Mouse (Mus musculus) urinary bladder, adult 18-20 months (tissue): ENCODE measurements at regions not wholly inside any gene's neighbourhood (a gene's known extent, or its start where the extent isn't known, plus 50 kb on each side); places are given as distances from the start of the nearest gene placed in this dataset.

ENCODE experiments used
- DNase-seq, 2 experiments: peaks; one replicate each; pipeline ENCODE4 v3.0.0; 2022; ENCODE audit warnings: low spot score in 2 of 2, mixed read lengths in 2 of 2

DNA sequence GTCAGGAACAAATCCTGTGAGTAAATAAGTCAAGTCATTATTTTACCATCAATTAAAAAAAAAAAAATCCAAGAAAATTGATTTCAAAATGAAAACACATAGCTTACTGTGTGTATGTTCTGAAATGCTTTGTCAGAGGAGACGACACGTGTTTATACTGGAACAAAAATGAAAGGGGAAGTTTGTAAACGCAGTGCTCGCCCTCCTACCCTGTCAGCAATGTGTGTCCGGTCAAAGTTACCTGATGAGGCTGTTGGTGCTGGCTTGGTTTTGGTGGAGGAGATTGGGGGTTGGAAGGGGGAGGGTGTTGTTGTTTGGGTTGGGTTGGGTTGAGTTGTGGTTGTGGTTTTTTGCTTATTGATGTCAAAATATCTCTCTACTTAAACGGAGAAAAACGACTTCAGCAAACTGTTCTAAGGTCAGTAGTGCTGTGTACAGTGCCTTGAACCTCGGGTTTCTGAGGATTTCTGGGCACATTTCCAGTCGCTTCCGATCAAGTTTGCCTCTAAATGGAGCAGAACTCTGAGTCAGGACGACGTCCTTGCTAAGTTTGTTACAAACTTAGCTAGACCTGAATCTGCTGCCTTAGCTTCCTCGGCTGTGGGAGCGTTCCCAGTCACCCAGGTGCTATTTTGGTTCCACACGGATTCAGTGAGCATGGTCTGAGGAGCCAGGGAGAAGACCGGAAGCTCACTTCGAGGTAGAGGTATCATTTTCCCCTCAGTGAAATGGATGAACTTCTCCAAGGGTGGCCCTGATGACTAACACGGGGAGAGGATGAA lies 111.6 kb upstream of the Frmd6 start:
- DNase-seq, result no peak

DNA sequence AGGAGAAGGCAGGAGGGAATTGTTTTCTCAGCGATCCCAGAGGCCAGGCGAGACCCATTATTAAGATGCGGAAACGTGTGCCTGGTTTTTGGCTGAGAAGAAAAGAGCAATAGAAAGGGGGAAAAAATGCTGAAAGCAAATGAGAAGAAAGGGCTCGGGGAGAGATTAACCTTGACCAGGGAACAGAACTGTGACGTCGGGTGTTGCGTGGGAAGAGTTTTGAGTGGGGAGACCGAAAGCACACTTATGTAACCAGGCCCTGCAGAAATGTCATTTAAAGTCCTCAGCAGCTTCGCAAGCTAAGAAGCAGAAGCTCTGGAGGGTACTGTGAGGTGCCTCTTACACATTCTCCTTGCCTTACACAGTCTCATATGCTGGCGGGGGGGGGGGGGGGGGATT lies 111.0 kb upstream of the Frmd6 start:
- no peak for DNase-seq

DNA sequence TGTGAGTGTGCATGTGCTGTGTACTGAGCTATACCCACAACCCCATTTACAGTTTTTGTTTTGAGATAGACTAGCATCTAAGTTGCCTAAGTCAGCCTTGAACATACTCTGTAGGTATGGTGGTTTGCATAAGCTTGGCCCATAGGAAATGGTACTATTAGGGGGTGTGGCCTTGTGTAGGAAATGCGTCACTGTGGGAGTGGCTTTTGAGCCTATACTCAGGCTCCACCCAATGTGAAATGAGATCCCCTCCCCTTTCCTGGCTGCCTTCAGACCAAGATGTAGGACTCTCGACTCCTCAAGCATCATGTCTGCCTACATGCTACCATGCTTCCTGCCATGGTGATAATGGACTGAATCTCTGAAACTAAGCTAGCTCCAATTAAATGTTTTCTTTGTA lies 109.5 kb upstream of the Frmd6 start:
- no peak for DNase-seq

DNA sequence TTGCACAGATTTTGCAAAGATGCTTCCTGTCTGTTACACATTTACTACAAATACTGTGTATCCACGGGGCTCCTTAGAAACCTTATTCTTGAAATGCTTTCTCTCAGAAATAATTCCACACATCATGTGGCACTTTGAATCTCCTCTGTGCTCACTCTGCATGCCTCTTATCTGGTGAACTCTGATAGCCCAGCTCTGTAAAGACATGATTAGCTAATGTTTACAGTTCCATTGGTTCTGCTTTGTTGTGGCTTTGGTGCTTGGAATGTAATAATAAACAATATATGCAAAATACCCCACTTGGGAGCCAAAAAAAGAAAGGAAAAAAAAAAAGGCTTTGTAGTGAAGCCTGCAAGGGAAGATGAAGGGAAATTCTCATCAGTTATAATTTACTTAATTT lies 106.7 kb upstream of the Frmd6 start:
- no peak for DNase-seq

- no peak for DNase-seq
Measured at GRCm38 (mm10) chr12:70719255-70719654, 106.1 kb upstream of the Frmd6 start.

DNA sequence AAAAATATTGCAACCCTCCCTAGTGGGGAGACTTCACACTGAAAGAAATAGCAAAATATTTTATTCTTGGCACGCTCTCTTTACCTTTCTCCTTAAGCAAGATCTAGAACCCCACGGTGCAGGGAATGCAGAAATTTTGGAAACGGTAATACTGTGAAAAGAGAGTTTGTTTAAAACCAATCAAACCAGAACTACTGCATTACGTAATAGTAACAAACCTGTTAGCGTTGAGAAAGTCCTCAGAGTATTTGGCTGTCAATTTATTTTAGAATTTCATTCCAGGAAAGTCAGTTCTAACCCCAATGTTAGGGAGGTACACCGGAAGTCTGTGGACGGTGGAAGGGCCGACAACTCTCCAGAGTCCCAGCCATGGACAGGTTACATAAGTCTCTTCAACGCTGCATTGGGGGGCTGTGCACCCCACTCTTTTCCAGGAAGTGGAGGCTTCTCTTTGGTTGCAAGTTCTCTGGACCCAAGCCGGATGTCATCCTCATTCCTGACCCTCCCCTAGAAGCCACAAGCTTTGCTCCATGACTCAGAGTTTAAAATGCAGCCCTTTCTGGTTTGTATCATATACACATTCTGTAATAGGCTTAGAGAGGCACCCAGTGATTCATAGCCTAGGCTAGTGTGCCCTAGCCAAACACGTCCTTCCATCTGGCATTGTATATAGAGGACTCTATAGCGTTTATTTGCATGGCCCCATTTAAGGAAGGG lies 105.0 kb upstream of the Frmd6 start:
- no peak for DNase-seq

DNA sequence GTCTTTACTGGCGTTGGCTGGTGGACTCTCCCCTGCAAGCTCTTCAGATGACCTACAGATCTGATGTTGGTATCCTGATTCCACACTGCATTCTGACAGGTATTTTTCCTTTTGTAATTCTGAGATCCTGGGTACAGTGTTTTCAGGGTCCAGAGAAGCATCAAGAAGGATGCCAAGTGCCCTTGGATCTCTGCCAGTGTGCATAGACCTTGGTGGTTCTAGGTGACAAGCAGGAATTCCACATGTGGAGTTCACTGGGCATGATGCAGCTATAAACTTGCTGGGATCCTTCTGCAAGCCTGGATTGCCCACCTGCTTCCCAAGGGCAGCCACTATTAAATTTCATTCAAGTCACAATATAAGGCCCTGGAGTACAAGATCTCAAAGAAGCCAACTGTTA lies 100.0 kb upstream of the Frmd6 start:
- DNase-seq, result no peak

DNA sequence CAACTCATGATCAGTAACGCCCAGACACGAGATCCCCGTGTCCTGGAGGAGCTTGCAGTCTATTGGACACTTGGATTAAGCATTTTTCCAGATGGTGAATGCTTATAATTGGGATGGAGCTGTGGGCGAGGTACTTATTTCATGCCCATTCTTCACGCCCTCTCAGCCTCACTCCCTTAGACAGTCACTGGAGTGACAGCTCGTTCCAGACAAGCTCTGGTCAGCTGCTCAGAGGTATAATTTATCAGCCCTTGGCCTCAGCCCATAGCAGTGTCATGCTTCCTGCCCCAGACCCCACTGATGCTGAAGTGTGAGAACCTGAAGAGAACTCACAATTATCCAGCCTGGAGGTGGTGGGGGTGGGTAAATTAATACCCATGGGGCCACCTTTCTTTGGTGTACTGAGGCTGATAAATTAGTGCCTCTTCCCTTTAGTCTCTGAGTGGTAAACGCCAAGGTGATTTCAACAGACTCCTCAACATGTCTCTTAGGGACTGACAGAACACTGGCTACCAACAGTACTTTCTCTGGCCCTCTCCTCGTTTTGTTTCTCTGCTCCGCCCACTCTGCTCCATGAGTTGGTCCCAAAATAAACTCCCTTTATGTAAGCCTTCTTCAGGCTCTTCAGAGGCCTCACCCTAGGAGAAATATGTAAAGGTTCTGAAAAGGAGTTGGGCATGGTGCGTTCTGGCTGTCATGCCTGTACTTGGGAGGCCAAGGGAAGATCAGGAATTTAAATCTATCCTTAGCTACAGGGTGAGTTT lies 97.6 kb upstream of the Frmd6 start:
- DNase-seq, result no peak

DNA sequence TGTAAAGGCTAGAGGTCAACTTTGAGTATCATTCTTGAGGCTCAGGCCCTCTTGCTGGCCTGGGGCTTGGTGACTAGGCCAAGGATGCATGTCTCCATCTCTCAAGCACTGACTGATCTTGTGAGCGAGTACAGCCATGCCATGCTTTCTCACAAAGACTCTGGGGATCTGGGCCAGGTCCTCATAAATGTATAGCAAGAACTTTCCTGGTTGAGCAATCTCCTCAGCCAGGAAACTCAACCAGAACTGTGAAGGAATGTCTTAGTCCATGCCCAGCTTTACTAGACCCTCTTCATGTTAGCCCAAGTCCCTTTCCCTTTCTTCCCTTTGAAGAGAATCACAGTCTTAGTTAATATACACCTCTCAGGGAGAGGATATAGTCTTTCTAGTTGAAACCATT lies 96.9 kb upstream of the Frmd6 start:
- no peak for DNase-seq

- no peak for DNase-seq
Measured at GRCm38 (mm10) chr12:70729961-70730360, 95.4 kb upstream of the Frmd6 start.

GRCm38 (mm10) chr12:70731498-70731897 lies 93.8 kb upstream of the Frmd6 start:
- peak in 1 of 2 experiments; percentile 15 for DNase-seq

DNA sequence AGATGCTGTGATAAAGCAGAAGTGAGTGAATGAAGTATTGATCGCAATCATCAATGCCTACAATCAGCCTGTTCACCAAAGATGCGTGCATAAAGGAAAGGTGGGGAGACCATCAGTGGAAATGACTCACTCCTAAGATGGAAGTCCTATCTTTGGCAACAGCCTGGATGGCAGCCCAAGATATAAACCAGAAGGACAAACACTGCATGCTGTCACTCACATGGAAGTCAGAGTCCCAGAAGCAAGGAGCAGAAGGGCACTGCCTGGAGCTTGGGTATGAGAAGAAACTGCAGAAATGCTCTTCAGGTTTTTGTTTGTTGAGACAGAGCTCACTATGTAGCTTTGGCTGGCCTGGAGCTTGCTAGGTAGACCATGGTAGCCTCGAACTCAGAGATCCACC lies 92.7 kb upstream of the Frmd6 start:
- no peak for DNase-seq

GRCm38 (mm10) chr12:70738554-70738953 lies 86.8 kb upstream of the Frmd6 start:
- DNase-seq, result no peak

DNA sequence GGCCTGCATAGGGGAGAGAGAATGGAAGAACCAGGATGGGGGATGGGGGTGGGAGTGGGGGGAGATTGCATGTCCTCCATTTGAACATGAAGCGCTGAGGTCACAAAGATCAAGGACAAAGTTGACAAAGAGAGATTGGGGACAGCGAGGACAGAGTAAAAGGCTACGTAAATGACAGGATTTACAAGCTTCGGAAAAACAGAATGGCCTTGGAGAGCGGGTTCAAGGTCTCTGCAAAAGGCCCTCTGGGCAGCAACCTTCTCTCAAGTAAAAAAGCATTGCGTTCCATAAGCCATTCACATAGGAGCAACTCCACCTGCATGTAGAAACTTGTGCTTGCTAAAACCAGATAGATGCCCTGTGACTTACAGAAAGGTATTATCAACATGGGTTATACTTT lies 86.0 kb upstream of the Frmd6 start:
- no peak for DNase-seq

- no peak for DNase-seq
Measured at GRCm38 (mm10) chr12:70739766-70740165, 85.5 kb upstream of the Frmd6 start.

- no peak for DNase-seq
Measured at GRCm38 (mm10) chr12:70742836-70743235, 82.5 kb upstream of the Frmd6 start.

- DNase-seq, result no peak
Measured at GRCm38 (mm10) chr12:70745681-70746080, 79.6 kb upstream of the Frmd6 start.

DNA sequence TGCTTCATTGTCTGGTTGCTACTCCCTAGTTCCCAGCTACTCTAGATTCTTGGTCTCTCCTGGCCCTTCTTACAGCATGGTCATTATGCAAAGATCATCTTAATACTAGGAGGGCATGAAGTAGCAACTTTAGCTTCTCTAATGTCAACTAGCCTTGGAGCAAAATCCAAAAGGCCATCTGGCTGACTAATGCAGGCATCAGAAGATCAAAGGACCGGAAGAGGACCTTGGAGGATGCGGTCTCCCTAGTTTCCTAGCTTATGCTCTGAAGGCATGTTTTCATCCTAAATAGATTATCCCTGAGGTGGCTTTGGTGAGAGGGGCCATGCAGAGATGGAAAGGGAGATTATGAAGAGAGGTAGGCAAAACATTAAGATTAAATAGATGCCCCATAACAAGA lies 75.7 kb upstream of the Frmd6 start:
- DNase-seq, result no peak

DNA sequence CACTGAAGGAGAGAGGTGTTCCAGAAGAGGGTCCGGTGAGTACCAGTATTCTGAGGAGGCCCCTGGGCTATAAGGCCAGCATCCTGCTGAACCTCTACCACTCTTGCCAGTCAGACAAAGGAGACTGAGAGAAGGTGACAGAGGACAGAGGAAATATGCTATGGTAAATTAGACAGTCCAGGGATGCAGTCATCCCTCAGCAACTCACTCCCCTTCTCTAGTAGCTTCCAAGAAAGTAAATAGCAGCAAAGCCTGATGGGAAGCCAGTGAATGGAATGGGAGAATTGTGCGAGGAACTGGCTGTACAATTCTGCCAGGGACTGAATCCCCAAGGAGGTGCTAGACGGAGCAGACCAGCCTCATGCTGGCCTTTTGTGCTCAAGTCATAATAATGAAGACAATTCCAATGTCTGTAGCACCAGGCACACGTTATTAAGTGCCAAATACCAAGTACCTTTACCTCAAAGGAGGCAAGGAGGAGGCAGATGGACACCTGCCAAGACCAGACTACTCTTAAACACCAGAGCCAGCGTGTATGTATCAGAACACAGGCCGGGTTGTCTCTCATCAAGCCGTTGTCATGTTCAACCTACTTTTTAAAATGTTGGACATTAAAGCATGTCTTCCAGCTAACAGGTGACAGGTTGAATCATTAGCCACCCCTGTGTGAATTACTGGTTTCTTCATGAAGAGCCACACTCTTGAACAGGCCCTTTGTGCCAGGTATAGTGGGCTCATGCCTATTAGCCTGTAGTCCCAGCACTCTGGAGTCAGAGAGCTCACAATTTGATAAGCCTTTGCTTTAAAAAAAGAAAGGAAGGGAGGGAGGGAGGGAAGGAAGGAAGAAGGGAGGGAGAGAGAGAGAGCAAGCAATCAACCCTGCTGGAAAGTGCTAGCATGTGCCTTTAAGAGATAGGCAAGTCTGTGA lies 74.4 kb upstream of the Frmd6 start:
- no peak for DNase-seq

GRCm38 (mm10) chr12:70752266-70752910 lies 72.9 kb upstream of the Frmd6 start:
- DNase-seq, result no peak

GRCm38 (mm10) chr12:70752911-70753290 lies 72.4 kb upstream of the Frmd6 start:
- DNase-seq, result no peak
